Mouse (Mus musculus) left cerebral cortex, postnatal 14 days (tissue): Measurements from ENCODE around the gene Dnm3. TPM values are rescaled to one million over a fixed set of nuclear protein-coding genes. Genes with fewer than 3 reads are reported as not detected.

Source experiments
- DNase-seq, 2 experiments: peaks; one replicate each; pipeline ENCODE4 v3.0.0; 2021 to 2022; ENCODE audit warnings: low spot score in 2 of 2, mixed read lengths in 1 of 2
- intact Hi-C: fragments of 180-260 bp; cut with DNase I; formaldehyde crosslinking; loops from one replicate; pipeline ENCODE4 v1.15.1; 2025
- long read RNA-seq, 2 experiments: library from polyadenylated mRNA; stranded (forward); transcript quantifications; one replicate each; pipeline ENCODE4 v2.0.0; 2021
- total RNA-seq, 2 experiments: library from RNA; stranded (reverse); gene quantifications; 2 replicates each; pipeline ENCODE4 v1.2.3; 2021

The Dnm3 gene
- 10 to 100 TPM; 78.1 to 80.3 TPM for total RNA-seq
- long read RNA-seq, experiment 1, partial matches to known transcripts: 2 of 27 reads
- long read RNA-seq, experiment 1, other reads (novel, unspliced or antisense): 25 of 27 reads
- long read RNA-seq, experiment 2, partial matches to known transcripts: 4 of 21 reads
- long read RNA-seq, experiment 2, other reads (novel, unspliced or antisense): 17 of 21 reads

- peak; percentile 91 to 93 for DNase-seq
- intact Hi-C loops: loop anchor here (5.0 to 10.0 kb wide), 2 partner anchors 70 to 123 kb away; no protein-coding TSS in a partner anchor
These were observed at the start of gene Dnm3 for GRCm38 (mm10) chr1:162477246-162478209. Dnm3 (minus strand) TSS chr1:162478034.

GRCm38 (mm10) chr1:162515116-162515515 is 37.3 kb upstream of the Dnm3 start:
- intact Hi-C loops: no loop called here
- no peak for DNase-seq

GRCm38 (mm10) chr1:162510013-162510356 is 32.2 kb upstream of the Dnm3 start:
- intact Hi-C loops: no loop called here
- no peak for DNase-seq

GRCm38 (mm10) chr1:162509329-162510012 is 31.6 kb upstream of the Dnm3 start:
- DNase-seq: no peak
- intact Hi-C loops: no loop called here

- intact Hi-C loops: no loop called here
- no peak for DNase-seq
These were observed 30.6 kb upstream of the Dnm3 start for GRCm38 (mm10) chr1:162508211-162509005.

- intact Hi-C loops: no loop called here
These were observed 28.7 kb upstream of the Dnm3 start for GRCm38 (mm10) chr1:162506516-162506915.

GRCm38 (mm10) chr1:162505649-162506048 is 27.8 kb upstream of the Dnm3 start:
- intact Hi-C loops: no loop called here

More at GRCm38 (mm10) chr1:162506516-162506915, 28.7 kb upstream of the Dnm3 start:
- DNase-seq: peak; percentile 20 to 28

GRCm38 (mm10) chr1:162476531-162477080 is 1.2 kb downstream of the Dnm3 start:
- intact Hi-C loops: loop anchor here (5.0 to 10.0 kb wide), 2 partner anchors 69 to 122 kb away; no protein-coding TSS in a partner anchor
- no peak for DNase-seq

More at GRCm38 (mm10) chr1:162505649-162506048, 27.8 kb upstream of the Dnm3 start:
- DNase-seq: no peak

GRCm38 (mm10) chr1:162472949-162473348 is 4.9 kb downstream of the Dnm3 start:
- intact Hi-C loops: loop anchor here (10.0 kb wide), 1 partner anchor 118 kb away; no protein-coding TSS in a partner anchor
- no peak for DNase-seq

- intact Hi-C loops: loop anchor here (10.0 kb wide), 1 partner anchor 116 kb away; no protein-coding TSS in a partner anchor
- no peak for DNase-seq
These were observed 6.7 kb downstream of the Dnm3 start for GRCm38 (mm10) chr1:162471089-162471488.

GRCm38 (mm10) chr1:162469752-162470280 is 8.0 kb downstream of the Dnm3 start:
- intact Hi-C loops: loop anchor here (10.0 kb wide), 1 partner anchor 115 kb away; no protein-coding TSS in a partner anchor
- DNase-seq: no peak

GRCm38 (mm10) chr1:162463676-162464075 is 14.2 kb downstream of the Dnm3 start:
- intact Hi-C loops: no loop called here
- no peak for DNase-seq

GRCm38 (mm10) chr1:162458711-162459110 is 19.1 kb downstream of the Dnm3 start:
- no peak for DNase-seq
- intact Hi-C loops: no loop called here

- DNase-seq: no peak
- intact Hi-C loops: no loop called here
These were observed 21.0 kb downstream of the Dnm3 start for GRCm38 (mm10) chr1:162456861-162457260.

GRCm38 (mm10) chr1:162456406-162456805 is 21.4 kb downstream of the Dnm3 start:
- peak; percentile 47 to 57 for DNase-seq
- intact Hi-C loops: no loop called here

GRCm38 (mm10) chr1:162453578-162453977 is 24.3 kb downstream of the Dnm3 start:
- intact Hi-C loops: no loop called here
- DNase-seq: no peak

- no peak for DNase-seq
- intact Hi-C loops: no loop called here
These were observed 24.8 kb downstream of the Dnm3 start for GRCm38 (mm10) chr1:162453030-162453429.

GRCm38 (mm10) chr1:162449161-162449909 is 28.5 kb downstream of the Dnm3 start:
- DNase-seq: no peak
- intact Hi-C loops: no loop called here
